Mouse (Mus musculus): ENCODE measurements around the gene Svopl. TPM values are rescaled to one million over a fixed set of nuclear protein-coding genes. Genes with fewer than 3 reads are reported as not detected.

Gene Svopl
- total and polyA plus RNA-seq, 2 experiments from 2014 or later, result 0.59 to 4.2 TPM

DNA sequence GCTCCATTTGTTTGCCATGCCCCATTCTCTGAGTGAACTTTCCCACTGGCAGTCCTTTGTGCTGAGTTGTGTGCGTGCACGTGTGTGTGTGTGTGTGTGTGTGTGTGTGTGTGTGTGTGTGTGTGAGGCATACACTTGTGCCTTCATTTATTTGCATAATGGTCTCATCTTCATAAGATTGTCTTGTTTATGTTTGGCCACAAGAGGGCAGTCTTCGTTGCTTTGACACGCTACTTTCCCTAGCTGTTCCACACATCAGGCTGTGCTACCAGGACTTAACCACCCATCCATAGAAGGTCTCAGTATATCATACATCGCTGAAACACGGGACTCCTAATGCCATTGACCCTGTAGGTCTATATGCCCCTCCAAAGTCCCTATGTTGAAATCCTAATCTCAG lies 39.3 kb downstream of the Svopl start:
- H3K9ac ChIP-seq (replicated peaks; ENCODE audit: low read depth, low read length), result no peak overlapping the region
- H3K9me3 ChIP-seq (replicated peaks; ENCODE audit: control insufficient read depth, low read length), result no peaks in the 10 kb centered on the region
- H3K36me3 ChIP-seq (replicated peaks; ENCODE audit: control insufficient read depth, insufficient read depth, low read length), result no peaks in the 10 kb centered on the region
- H3K4me3 ChIP-seq (ENCODE audit: low read depth, low read length), result no peak overlapping the region
- no peak overlapping the region for H3K4me2 ChIP-seq (ENCODE audit: low read depth, low read length)
- TF ChIP-seq EP300 (IDR thresholded peaks at IDR 0.05; ENCODE audit: low read depth), result no peak
- TF ChIP-seq CTCF (IDR thresholded peaks at IDR 0.05; ENCODE audit: low read depth), result peak; percentile 78
- no peaks in the 10 kb centered on the region for H3K4me1 ChIP-seq (ENCODE audit: control insufficient read depth, insufficient read depth)
- 5% methylated on average over 6 of the region's 6 CpGs for WGBS
- H3K27ac ChIP-seq (ENCODE audit: low read depth), result no peak overlapping the region
- ATAC-seq (ENCODE audit: insufficient read depth, low read depth) (peak; percentile 53; the same call in 1 of the 2 replicates), DNase-seq (ENCODE audit: low spot score) (peak; percentile 73)
- H3K27me3 ChIP-seq (ENCODE audit: control insufficient read depth, insufficient read depth, low read length), result no peaks in the 10 kb centered on the region

DNA sequence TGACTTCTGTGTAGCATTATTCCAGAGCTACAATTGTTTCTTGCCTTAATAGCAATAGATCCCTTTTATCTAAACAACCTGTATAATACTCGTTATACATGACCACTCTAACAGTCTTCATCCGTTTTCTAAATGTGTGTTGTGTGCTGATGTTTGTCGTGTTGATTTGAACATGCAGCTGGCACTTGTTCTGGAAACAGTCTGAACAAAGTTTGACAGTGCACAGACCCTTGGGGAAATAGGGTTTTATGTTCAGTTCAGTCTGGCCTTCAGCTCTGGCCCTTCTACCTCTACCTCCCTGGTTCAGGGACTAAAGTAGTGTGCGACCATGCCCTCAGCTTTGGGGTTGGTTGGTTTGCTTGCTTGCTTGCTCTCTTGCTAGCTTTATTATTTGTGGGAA lies 79.4 kb downstream of the Svopl start:
- ATAC-seq (ENCODE audit: insufficient read depth, low read depth) (no peak), DNase-seq (ENCODE audit: low spot score) (no peak)
- Histone ChIP-seq H3K9ac (replicated peaks; ENCODE audit: low read depth, low read length) (no peak overlapping the region), H3K36me3 (replicated peaks; ENCODE audit: control insufficient read depth, insufficient read depth, low read length) (peaks cover 56% of the 10 kb centered on the region), H3K4me2 (ENCODE audit: low read depth, low read length) (no peak overlapping the region), H3K4me1 (ENCODE audit: control insufficient read depth, insufficient read depth) (no peaks in the 10 kb centered on the region), H3K9me3 (replicated peaks; ENCODE audit: control insufficient read depth, low read length) (no peaks in the 10 kb centered on the region), H3K27me3 (ENCODE audit: control insufficient read depth, insufficient read depth, low read length) (no peaks in the 10 kb centered on the region), H3K4me3 (ENCODE audit: low read depth, low read length) (no peak overlapping the region), H3K27ac (ENCODE audit: low read depth) (no peak overlapping the region)
- 73% methylated on average over 4 of the region's 4 CpGs for WGBS
- no peak for TF ChIP-seq CTCF (IDR thresholded peaks at IDR 0.05; ENCODE audit: low read depth)
- no peak for TF ChIP-seq EP300 (IDR thresholded peaks at IDR 0.05; ENCODE audit: low read depth)

DNA sequence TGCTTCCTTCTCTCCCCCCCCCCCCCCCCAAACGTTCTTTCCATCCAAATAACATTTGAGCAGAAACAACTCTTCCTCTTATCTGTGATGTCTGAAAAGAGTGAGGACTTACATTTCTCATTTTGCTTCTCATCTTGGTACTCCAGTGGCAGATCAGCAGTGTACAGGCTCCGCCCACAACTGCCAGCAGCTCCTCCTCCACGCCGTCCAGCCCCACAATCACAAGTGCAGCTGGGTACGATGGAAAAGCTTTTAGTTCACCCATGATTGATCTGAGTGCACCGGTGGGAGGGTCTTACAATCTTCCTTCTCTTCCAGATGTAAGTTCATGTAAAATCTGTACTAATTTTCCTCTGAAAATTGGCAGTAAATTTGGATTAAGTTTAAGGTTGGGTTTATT lies 95.5 kb downstream of the Svopl start:
- Histone ChIP-seq H3K4me1 (ENCODE audit: control insufficient read depth, insufficient read depth) (no peaks in the 10 kb centered on the region), H3K4me3 (ENCODE audit: low read depth, low read length) (no peak overlapping the region), H3K9ac (replicated peaks; ENCODE audit: low read depth, low read length) (no peak overlapping the region), H3K36me3 (replicated peaks; ENCODE audit: control insufficient read depth, insufficient read depth, low read length) (peaks cover 44% of the 10 kb centered on the region), H3K27ac (ENCODE audit: low read depth) (no peak overlapping the region), H3K9me3 (replicated peaks; ENCODE audit: control insufficient read depth, low read length) (no peaks in the 10 kb centered on the region), H3K27me3 (ENCODE audit: control insufficient read depth, insufficient read depth, low read length) (no peaks in the 10 kb centered on the region), H3K4me2 (ENCODE audit: low read depth, low read length) (no peak overlapping the region)
- no peak for DNase-seq (ENCODE audit: low spot score)
- TF ChIP-seq CTCF (IDR thresholded peaks at IDR 0.05; ENCODE audit: low read depth), result no peak
- TF ChIP-seq EP300 (IDR thresholded peaks at IDR 0.05; ENCODE audit: low read depth), result no peak
- 85% methylated on average over 6 of the region's 6 CpGs for WGBS
- ATAC-seq (ENCODE audit: insufficient read depth, low read depth), result no peak

DNA sequence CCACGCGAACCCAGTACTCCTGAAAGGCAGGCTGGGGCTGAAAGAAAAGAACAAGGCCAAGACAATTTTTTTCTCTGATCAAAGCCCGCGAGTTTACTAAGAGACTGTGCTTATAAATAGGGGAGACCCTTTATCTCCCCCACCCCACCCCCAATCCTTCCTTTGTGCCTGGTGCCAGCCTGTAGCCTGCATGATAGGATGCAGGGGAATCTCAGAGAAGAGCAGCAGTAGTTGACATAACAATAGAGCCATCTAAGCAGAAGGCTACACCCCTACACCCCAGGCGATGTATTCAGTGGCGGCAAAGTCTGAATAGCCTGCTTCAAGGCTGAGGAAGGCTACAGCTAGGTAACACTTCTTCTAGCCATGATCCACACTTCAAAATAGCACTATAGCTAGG lies 110.3 kb downstream of the Svopl start:
- 65% methylated on average over 6 of the region's 6 CpGs for WGBS
- H3K9ac ChIP-seq (replicated peaks; ENCODE audit: low read depth, low read length), result no peak overlapping the region
- no peaks in the 10 kb centered on the region for H3K9me3 ChIP-seq (replicated peaks; ENCODE audit: control insufficient read depth, low read length)
- H3K27ac ChIP-seq (ENCODE audit: low read depth), result no peak overlapping the region
- H3K27me3 ChIP-seq (ENCODE audit: control insufficient read depth, insufficient read depth, low read length), result no peaks in the 10 kb centered on the region
- H3K4me3 ChIP-seq (ENCODE audit: low read depth, low read length), result no peak overlapping the region
- TF ChIP-seq CTCF (IDR thresholded peaks at IDR 0.05; ENCODE audit: low read depth) (no peak), EP300 (IDR thresholded peaks at IDR 0.05; ENCODE audit: low read depth) (no peak)
- ATAC-seq (ENCODE audit: insufficient read depth, low read depth) (no peak), DNase-seq (ENCODE audit: low spot score) (no peak)
- H3K36me3 ChIP-seq (replicated peaks; ENCODE audit: control insufficient read depth, insufficient read depth, low read length), result peaks cover 21% of the 10 kb centered on the region
- H3K4me2 ChIP-seq (ENCODE audit: low read depth, low read length), result no peak overlapping the region
- 0 out of 2 replicates have a peak, but pooled peaks cover 3% of the 10 kb centered on the region for H3K4me1 ChIP-seq (ENCODE audit: control insufficient read depth, insufficient read depth)

Other genes with a start within 250 kb of the Svopl start
- 35.3 and 37.4 TPM in 2 replicates for gene Trim24, start 176.2 kb downstream of the Svopl start, total RNA-seq (2014; rRNA removed; ENCODE audit: low replicate concordance)
- gene Trim24, start 176.2 kb downstream of the Svopl start, polyA plus RNA-seq (2015; fragmentation: Nextera tagmentation; extraction: Ambion mirVana), result 5.4 and 6.1 TPM in 2 replicates
- gene Tmem213, start 62.3 kb upstream of the Svopl start, total RNA-seq (2014; rRNA removed; ENCODE audit: low replicate concordance), result not detected in 2 replicates
- not detected in 2 replicates for gene Tmem213, start 62.3 kb upstream of the Svopl start, polyA plus RNA-seq (2015; fragmentation: Nextera tagmentation; extraction: Ambion mirVana)
- gene Atp6v0a4, start 77.6 kb upstream of the Svopl start, total RNA-seq (2014; rRNA removed; ENCODE audit: low replicate concordance), result 0.04 TPM in 1 of 2 replicates, not detected in the other
- 0.04 and 0.12 TPM in 2 replicates for gene Atp6v0a4, start 77.6 kb upstream of the Svopl start, polyA plus RNA-seq (2015; fragmentation: Nextera tagmentation; extraction: Ambion mirVana)
- 1.0 and 2.8 TPM in 2 replicates for gene D630045J12Rik, start 207.0 kb upstream of the Svopl start, total RNA-seq (2014; rRNA removed; ENCODE audit: low replicate concordance)
- gene D630045J12Rik, start 207.0 kb upstream of the Svopl start, polyA plus RNA-seq (2015; fragmentation: Nextera tagmentation; extraction: Ambion mirVana), result 0.29 and 0.38 TPM in 2 replicates

All from heart, postnatal 0 days (tissue).